Mouse (Mus musculus) liver, embryonic 12.5 days (tissue): ENCODE data around the gene Trabd. TPM values are rescaled to one million over a fixed set of nuclear protein-coding genes. Genes with fewer than 3 reads are reported as not detected.
A peak's percentile ranks its signal among the peaks of the same experiment; 100 is the strongest.

Experiments used
- ATAC-seq: fragments of 200-750 bp; cut with Nextera tagmentation; 2 replicates; pipeline ENCODE4 v1.8.0; 2017; ENCODE audit warnings: moderate number of reproducible peaks, mild to moderate bottlenecking, moderate library complexity
- H3K27ac ChIP-seq: fragments of 300-500 bp; sonication (generic); 2 replicates; pipeline ENCODE4 v1.5.1; 2016; ENCODE audit warnings: mild to moderate bottlenecking
- H3K27me3 ChIP-seq: fragments of 300-500 bp; sonication (generic); replicated peaks from 2 replicates; pipeline ENCODE4 v1.6.1; 2016; ENCODE audit warnings: mild to moderate bottlenecking, moderate library complexity
- H3K36me3 ChIP-seq: fragments of 300-500 bp; sonication (generic); 2 replicates; pipeline ENCODE4 v1.6.1; 2016; ENCODE audit warnings: mild to moderate bottlenecking, moderate library complexity
- H3K4me1 ChIP-seq: fragments of 300-500 bp; sonication (generic); 2 replicates; pipeline ENCODE4 v1.6.1; 2016
- H3K4me2 ChIP-seq: fragments of 300-500 bp; sonication (generic); 2 replicates; pipeline ENCODE4 v1.6.1; 2016; ENCODE audit warnings: mild to moderate bottlenecking, moderate library complexity
- H3K4me3 ChIP-seq: fragments of 300-500 bp; sonication (generic); 2 replicates; pipeline ENCODE4 v1.5.1; 2016; ENCODE audit warnings: mild to moderate bottlenecking, moderate library complexity
- H3K9ac ChIP-seq: fragments of 300-500 bp; sonication (generic); 2 replicates; pipeline ENCODE4 v1.6.1; 2016; ENCODE audit warnings: mild to moderate bottlenecking, moderate library complexity
- H3K9me3 ChIP-seq: fragments of 300-500 bp; sonication (generic); replicated peaks from 2 replicates; pipeline ENCODE4 v1.6.1; 2016; ENCODE audit warnings: mild to moderate bottlenecking, moderate library complexity
- WGBS: fragments of 180-500 bp; shearing (Covaris S2); methylation state at CpG from one replicate; pipeline ENCODE4 v1.1.7; 2016; ENCODE audit not compliant: insufficient replicate concordance; 5-methylcytosine and 5-hydroxymethylcytosine counted together
- polyA plus RNA-seq: library from polyadenylated mRNA; unstranded; fragments of >200 nt; fragmentation: Nextera tagmentation; extraction: Ambion mirVana; gene quantifications from 2 replicates; pipeline ENCODE4 v1.2.1, GENCODE M21; 2016

Trabd gene
- polyA plus RNA-seq, 1 experiment from 2014 or later: 22.9 TPM

DNA sequence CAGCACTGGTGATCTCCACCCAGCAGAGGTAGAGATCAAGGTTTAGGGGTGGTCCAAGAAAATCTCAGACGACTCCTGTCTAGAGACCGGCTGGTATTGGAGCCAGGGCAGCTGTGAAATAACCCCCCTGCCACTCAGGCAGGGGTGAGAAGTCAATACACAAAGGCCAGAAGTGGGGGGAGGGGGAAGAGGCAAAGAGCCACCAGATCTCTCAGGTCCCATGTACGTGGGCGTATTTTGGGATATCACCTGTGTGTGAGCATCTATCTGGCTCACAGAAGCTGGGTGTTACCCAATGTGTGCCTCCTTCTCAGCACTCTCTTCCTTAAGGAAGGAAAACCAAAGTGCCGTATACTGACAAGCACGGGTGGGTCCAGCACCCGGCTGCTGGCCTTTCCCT is 11.9 kb upstream of the Trabd start:
- H3K9me3 ChIP-seq: no peaks in the 10 kb centered on the region
- no peak overlapping the region for H3K4me2 ChIP-seq
- H3K36me3 ChIP-seq: no peaks in the 10 kb centered on the region
- 0 out of 2 replicates have a peak, but pooled peaks cover 11% of the 10 kb centered on the region for H3K4me1 ChIP-seq
- ATAC-seq: no peak
- H3K27ac ChIP-seq: no peak overlapping the region
- WGBS: 65% methylated on average over 7 of the region's 7 CpGs
- peaks cover 98% of the 10 kb centered on the region for H3K27me3 ChIP-seq
- H3K9ac ChIP-seq: no peak overlapping the region
- no peak overlapping the region for H3K4me3 ChIP-seq

DNA sequence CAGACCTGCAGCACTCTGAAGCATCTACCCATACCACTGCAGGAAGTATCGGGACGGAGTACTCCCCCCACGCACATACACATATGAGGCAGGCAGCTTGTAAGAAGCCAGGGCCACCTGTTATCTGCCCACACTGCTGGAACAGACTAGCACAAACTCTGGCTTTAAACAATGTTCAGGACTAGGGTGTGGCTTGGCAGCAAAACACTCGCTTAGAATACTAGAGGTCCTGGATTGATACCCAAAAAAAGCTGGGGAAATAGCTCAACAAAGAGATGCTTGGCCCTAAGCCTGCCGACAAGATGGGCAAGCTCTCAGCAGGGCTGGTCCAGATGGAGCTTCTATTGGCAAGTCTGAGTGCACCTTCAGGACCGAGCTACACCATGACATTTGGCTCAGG is 11.4 kb upstream of the Trabd start:
- peaks cover 98% of the 10 kb centered on the region for H3K27me3 ChIP-seq
- H3K27ac ChIP-seq: no peak overlapping the region
- H3K9me3 ChIP-seq: no peaks in the 10 kb centered on the region
- H3K9ac ChIP-seq: no peak overlapping the region
- 62% methylated on average over 6 of the region's 6 CpGs for WGBS
- no peak overlapping the region for H3K4me2 ChIP-seq
- H3K4me1 ChIP-seq: 0 out of 2 replicates have a peak, but pooled peaks cover 12% of the 10 kb centered on the region
- no peak overlapping the region for H3K4me3 ChIP-seq
- no peaks in the 10 kb centered on the region for H3K36me3 ChIP-seq
- ATAC-seq: no peak

DNA sequence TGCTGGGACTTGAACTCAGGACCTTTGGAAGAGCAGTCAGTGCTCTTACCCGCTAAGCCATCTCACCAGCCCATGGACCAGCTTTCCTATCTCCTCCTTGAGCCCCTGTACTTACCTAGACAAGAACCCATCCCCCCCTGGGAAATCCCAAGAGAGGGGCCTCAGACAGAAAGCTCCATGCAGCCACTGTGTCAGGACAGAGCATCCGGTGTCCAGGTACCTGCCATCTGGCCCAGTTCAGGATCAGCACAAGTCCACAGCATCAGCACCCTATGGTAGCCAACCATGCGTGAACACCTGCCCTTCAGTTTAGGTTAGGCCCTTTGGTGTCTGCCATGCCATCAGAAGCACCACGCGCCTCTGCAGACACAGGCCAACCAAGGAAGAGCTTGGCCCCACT is 10.0 kb upstream of the Trabd start:
- no peak overlapping the region for H3K27ac ChIP-seq
- H3K36me3 ChIP-seq: no peaks in the 10 kb centered on the region
- no peak for ATAC-seq
- H3K4me3 ChIP-seq: no peak overlapping the region
- peaks cover 98% of the 10 kb centered on the region for H3K27me3 ChIP-seq
- H3K4me2 ChIP-seq: no peak overlapping the region
- 0 out of 2 replicates have a peak, but pooled peaks cover 10% of the 10 kb centered on the region for H3K4me1 ChIP-seq
- no peaks in the 10 kb centered on the region for H3K9me3 ChIP-seq
- no peak overlapping the region for H3K9ac ChIP-seq
- 67% methylated on average over 5 of the region's 5 CpGs for WGBS

DNA sequence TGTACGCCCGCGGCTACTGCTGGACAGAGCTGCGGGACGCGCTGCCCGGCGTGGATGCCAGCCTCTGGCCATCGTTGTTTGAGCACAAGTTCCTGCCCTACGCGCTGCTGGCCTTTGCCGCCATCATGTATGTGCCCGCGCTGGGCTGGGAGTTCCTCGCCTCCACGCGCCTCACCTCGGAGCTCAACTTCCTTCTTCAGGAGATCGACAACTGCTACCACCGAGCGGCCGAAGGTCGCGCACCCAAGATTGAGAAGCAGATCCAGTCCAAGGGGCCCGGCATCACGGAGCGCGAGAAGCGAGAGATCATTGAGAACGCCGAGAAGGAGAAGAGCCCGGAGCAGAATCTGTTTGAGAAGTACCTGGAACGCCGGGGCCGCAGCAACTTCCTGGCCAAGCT is 7.3 kb upstream of the Trabd start:
- Histone ChIP-seq H3K9me3 (no peaks in the 10 kb centered on the region), H3K4me3 (0 out of 2 replicates have a peak overlapping the region, but pooled peaks have one; percentile 12), H3K9ac (no peak overlapping the region), H3K4me2 (peak overlapping the region; percentile 31), H3K4me1 (0 out of 2 replicates have a peak, but pooled peaks cover 6% of the 10 kb centered on the region), H3K27me3 (peaks cover 93% of the 10 kb centered on the region), H3K36me3 (no peaks in the 10 kb centered on the region), H3K27ac (no peak overlapping the region)
- 17% methylated on average over 34 of the region's 35 CpGs for WGBS
- ATAC-seq: no peak

DNA sequence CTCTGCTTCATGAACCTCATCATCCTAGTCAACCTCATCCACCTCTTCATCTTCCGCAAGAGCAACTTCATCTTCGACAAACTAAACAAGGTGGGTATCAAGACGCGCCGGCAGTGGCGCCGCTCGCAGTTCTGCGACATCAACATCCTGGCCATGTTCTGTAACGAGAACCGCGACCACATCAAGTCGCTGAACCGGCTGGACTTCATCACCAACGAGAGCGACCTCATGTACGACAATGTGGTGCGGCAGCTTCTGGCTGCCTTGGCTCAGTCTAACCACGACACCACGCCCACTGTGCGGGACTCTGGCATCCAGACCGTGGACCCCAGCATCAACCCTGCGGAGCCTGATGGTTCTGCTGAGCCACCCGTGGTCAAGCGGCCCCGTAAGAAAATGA is 6.7 kb upstream of the Trabd start:
- 18% methylated on average over 26 of the region's 26 CpGs for WGBS
- Histone ChIP-seq H3K9me3 (no peaks in the 10 kb centered on the region), H3K36me3 (no peaks in the 10 kb centered on the region), H3K4me3 (no peak overlapping the region), H3K27ac (no peak overlapping the region), H3K4me2 (no peak overlapping the region), H3K27me3 (peaks cover 93% of the 10 kb centered on the region), H3K4me1 (0 out of 2 replicates have a peak, but pooled peaks cover 6% of the 10 kb centered on the region), H3K9ac (no peak overlapping the region)
- ATAC-seq: no peak

DNA sequence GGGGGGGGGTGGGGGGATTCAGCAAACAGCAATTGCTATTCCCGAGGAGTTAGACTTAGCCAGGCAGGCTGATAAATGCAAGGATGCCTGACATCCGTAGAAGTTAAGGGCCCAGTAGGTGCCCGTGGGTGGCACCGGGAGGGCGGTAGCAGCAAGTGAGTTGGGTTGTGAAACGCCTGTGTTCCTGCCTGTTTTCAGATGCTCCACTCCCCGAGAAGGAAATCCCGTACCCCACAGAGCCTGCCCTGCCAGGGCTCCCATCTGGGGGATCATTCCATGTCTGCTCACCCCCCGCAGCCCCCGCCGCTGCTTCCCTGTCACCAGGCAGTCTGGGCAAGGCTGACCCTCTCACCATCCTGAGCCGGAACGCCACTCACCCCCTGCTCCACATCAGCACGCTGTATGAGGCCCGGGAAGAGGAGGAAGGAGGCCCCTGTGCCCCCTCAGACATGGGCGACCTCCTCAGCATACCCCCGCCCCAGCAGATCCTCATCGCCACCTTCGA is 5.5 kb upstream of the Trabd start:
- peaks cover 89% of the 10 kb centered on the region for H3K27me3 ChIP-seq
- H3K9me3 ChIP-seq: no peaks in the 10 kb centered on the region
- H3K27ac ChIP-seq: no peak overlapping the region
- WGBS: 62% methylated on average over 19 of the region's 19 CpGs
- 0 out of 2 replicates have a peak, but pooled peaks cover 6% of the 10 kb centered on the region for H3K4me1 ChIP-seq
- no peaks in the 10 kb centered on the region for H3K36me3 ChIP-seq
- no peak for ATAC-seq
- no peak overlapping the region for H3K9ac ChIP-seq
- no peak overlapping the region for H3K4me2 ChIP-seq
- H3K4me3 ChIP-seq: no peak overlapping the region

DNA sequence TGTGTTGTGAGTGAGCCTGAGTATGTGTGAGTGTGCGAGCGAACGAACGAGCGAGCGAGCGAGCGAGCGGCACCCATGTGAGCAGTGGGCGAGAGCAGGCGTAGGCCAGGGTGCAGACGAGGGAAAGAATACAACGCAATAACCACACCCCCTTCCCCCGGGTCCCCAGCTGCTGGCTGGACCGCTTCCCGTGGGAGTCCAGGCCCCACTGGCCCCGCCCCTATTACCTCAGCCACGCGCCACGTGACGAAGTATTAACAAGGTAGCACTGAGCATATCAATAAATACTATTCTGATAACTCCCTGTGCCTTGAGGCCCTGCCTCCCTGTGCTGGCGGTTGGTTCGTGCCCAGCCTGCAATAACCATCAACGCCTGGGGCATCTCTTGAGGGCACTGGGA is 4.3 kb upstream of the Trabd start:
- ATAC-seq: no peak
- Histone ChIP-seq H3K9me3 (no peaks in the 10 kb centered on the region), H3K27ac (no peak overlapping the region), H3K4me2 (no peak overlapping the region), H3K27me3 (peaks cover 84% of the 10 kb centered on the region), H3K4me1 (peaks cover 16% of the 10 kb centered on the region), H3K36me3 (no peaks in the 10 kb centered on the region), H3K9ac (no peak overlapping the region), H3K4me3 (no peak overlapping the region)
- 64% methylated on average over 24 of the region's 24 CpGs for WGBS

DNA sequence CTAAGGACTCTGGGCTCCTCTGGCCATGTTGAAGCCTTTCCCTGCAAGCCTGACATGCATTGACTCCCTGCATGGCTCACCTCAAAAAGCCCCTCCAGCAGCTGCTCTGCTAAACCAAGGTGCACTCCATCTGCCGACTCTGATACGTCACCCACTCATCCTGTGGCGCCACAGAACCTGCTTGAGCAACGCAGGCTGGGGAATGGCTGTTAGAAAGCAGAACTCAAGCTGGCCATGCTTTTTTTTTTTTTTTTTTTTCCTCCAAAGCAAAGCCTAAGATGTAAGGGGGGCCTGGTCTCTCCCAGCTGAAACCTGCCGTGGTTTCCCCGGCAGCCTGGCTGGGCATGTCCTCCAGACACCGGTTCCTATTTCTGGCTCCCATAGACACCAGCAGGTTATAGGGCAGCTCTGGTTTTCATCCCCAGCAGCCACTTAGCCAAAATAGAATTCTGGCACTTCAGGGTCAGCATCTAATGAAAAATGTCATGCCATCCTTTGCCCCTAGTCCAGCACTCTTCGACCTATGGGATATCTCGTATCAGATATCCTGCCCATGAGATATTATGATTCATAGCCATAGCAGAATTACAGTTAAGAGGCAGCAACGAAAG is 826 bp upstream of the Trabd start:
- peaks cover 49% of the 10 kb centered on the region for H3K27me3 ChIP-seq
- no peak overlapping the region for H3K4me2 ChIP-seq
- 48% methylated on average over 10 of the region's 10 CpGs for WGBS
- peaks cover 40% of the 10 kb centered on the region for H3K4me1 ChIP-seq
- H3K4me3 ChIP-seq: no peak overlapping the region
- H3K36me3 ChIP-seq: no peaks in the 10 kb centered on the region
- H3K9me3 ChIP-seq: no peaks in the 10 kb centered on the region
- no peak for ATAC-seq
- H3K27ac ChIP-seq: no peak overlapping the region
- no peak overlapping the region for H3K9ac ChIP-seq

DNA sequence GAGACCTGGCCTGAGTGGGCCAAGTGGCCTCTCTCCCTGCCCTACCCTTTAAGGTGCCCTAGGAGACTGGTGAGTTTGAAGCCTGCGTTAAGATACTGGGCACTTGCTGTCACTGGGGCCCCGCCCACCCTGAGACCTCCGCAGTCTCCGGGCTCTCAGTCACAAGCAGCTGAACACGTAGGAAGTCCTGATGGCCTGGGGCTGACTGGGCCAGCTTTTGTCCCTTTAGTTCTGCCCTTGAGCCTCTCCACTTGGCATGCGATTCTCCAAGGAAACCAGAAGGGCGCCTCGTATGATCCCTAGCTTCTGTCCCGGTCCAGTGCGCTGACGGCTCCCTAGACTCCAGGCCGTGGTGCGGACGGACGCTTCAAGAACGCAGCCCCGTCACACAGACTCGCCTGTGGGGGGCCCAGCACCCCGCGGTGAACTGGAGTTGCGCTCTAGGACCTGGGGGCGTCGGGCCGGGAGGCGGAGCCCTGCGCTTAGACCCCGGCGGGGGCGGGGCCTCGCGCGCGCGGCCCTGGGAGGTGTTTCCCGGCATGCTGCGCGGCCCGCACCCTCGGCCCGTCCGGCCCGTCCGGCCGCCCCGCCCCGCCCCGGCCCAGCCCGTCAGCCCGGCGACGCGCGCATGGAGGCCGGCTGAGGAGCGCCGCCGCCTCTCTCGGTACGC is 689 bp downstream of the Trabd start:
- Histone ChIP-seq H3K9me3 (no peaks in the 10 kb centered on the region), H3K27me3 (peaks cover 34% of the 10 kb centered on the region), H3K27ac (peak overlapping the region; percentile 77), H3K36me3 (peaks cover 9% of the 10 kb centered on the region; the same call in 1 of the 2 replicates), H3K4me2 (peak overlapping the region; percentile 98), H3K4me1 (peaks cover 40% of the 10 kb centered on the region), H3K4me3 (peak overlapping the region; percentile 77), H3K9ac (peak overlapping the region; percentile 86)
- ATAC-seq: peak; percentile 88
- WGBS: under 1% methylated on average over 59 of the region's 59 CpGs

DNA sequence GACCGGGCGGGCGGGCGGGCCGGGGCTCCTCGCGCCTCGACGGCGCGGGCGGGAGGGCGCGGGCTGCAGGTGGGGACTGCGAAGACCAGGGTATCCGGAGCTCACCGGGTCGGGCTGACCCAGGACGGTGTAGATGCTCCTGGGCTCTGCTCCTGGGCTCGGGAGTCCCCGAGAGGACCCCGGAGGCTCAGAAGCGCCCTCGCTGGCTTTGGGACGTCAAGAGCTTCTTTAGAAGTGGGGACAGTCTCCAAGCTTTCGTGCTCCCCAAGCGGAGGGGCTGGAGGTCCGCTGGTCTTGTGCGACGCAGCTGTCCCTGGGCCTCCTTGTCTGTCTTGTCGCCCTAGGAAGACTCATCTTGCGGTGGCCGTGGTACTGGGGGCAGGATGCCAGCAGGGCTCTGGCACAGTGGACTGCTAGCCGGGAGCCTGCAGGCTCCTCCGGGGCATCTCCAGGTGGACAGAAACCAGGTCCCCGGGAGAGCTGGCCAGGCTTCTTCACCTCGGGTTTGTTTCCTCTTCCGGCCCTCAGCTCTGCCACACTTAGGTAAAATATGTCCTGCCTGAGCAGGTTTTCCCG is 1.3 kb downstream of the Trabd start:
- peak overlapping the region; percentile 77 for H3K27ac ChIP-seq
- peaks cover 9% of the 10 kb centered on the region; the same call in 1 of the 2 replicates for H3K36me3 ChIP-seq
- 2% methylated on average over 33 of the region's 39 CpGs for WGBS
- peak; percentile 39 for ATAC-seq
- H3K27me3 ChIP-seq: peaks cover 28% of the 10 kb centered on the region
- peaks cover 40% of the 10 kb centered on the region for H3K4me1 ChIP-seq
- peak overlapping the region; percentile 77 for H3K4me3 ChIP-seq
- peak overlapping the region; percentile 86 for H3K9ac ChIP-seq
- H3K4me2 ChIP-seq: peak overlapping the region; percentile 98
- H3K9me3 ChIP-seq: no peaks in the 10 kb centered on the region

DNA sequence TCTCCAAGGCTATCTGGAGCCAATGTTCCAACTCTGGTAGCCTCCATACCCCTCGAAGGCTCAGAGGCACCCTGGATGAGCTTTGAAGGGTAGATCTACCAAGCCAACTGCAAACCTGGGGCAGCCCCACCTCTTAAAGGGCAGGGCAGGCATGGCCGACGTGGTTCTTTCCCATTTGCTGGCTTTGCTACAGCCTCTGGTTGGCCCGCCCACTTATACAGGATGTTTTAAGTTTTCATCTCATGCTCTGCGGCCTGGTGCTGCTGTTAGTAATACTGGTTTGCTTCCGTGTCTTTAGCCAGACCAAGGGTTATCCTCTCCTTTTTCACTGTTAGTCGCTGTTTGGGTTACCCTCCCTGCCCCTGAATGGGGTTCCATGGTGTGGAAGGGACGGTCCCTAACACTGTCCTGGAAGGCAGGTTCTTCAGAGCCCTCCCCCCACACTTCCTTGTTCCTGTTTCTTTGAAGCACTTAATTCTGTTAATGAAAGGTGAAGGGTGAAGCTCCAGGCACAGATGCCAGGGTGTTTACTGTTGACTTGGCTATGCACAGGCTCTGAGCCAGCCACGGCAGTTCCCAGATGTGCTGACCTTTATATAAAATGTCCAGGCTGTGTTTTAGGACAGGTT is 3.4 kb downstream of the Trabd start:
- 40% methylated on average over 9 of the region's 9 CpGs for WGBS
- Histone ChIP-seq H3K27me3 (peaks cover 12% of the 10 kb centered on the region), H3K4me3 (peak overlapping the region; percentile 22; the same call in 1 of the 2 replicates), H3K27ac (no peak overlapping the region), H3K9ac (peak overlapping the region; percentile 31; the same call in 1 of the 2 replicates), H3K9me3 (no peaks in the 10 kb centered on the region), H3K4me1 (peaks cover 40% of the 10 kb centered on the region), H3K4me2 (peak overlapping the region; percentile 98), H3K36me3 (peaks cover 27% of the 10 kb centered on the region)
- ATAC-seq: peak; percentile 21; the same call in 1 of the 2 replicates
